Mouse (Mus musculus) effector memory CD4-positive, alpha-beta T cell, adult 5 months (primary cell): Measurements from ENCODE around the gene AA792892. TPM values are rescaled to one million over a fixed set of nuclear protein-coding genes. Genes with fewer than 3 reads are reported as not detected.

Experiments used
- polyA plus RNA-seq: library from polyadenylated mRNA; unstranded; fragments of 100-300 nt; shearing (Covaris generic); gene quantifications from one replicate; pipeline ENCODE4 v1.2.1, GENCODE M21; 2017

The AA792892 gene
- polyA plus RNA-seq = not detected

DNA sequence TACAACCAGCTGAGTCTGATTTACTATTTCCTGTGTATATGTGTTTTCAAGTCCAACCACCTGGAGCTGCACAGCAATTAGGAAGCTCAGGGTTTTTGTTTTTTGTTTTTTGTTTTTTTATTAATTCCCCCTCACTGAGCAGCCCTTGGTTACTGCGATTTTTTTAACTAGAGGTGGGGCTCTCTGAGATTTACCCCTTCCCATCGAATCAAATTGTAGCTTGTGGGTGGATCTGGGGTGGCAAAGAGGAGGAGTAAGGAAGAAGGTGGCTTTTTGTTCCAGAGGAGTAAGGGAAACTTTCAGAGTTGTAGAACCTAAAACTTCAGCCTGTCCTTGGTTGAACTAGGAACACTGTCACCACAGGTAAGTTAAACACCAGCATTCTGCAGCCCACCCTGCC is at the start of gene AA792892:
TSS of gene AA792892 (plus strand) at position 301 of the 400 bp plus-strand sequence.

DNA sequence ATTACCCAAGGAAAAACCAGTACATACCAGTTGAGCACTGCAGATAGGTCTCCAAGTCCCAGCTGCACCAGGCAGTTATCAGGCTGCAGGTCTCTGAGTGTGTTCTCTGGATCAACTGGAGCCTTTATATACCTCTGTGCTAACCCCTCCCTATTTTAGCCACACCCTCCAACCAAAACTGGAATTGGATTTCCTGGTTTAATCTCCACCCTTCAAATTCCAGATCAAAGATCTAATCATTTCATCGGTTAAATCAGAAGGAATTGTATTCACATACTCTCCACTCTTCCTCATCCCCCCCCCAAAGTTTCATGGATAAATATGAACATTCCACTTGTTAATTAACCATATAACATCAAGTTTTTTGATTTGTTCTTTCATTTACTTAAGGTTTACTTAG is 32.9 kb upstream of the AA792892 start, which contains the start of gene A430089I19Rik:
TSS of gene A430089I19Rik (minus strand) at position 101 of the 400 bp plus-strand sequence.

GRCm38 (mm10) chr5:94314135-94314534 is 25.4 kb upstream of the AA792892 start, which contains the start of gene Gm6502:
Gene Gm6502 (plus strand): TSS chr5:94314435.

Other genes starting within 250 kb of the AA792892 start
- gene Gm3106, start 121.7 kb upstream of the AA792892 start, polyA plus RNA-seq = 0.25 TPM
- not detected for gene A430089I19Rik, start 33.0 kb upstream of the AA792892 start, polyA plus RNA-seq
- not detected for gene Gm6502, start 25.3 kb upstream of the AA792892 start, polyA plus RNA-seq
- gene Gm7682, start 106.0 kb downstream of the AA792892 start, polyA plus RNA-seq = not detected
- gene Gm3139, start 186.5 kb downstream of the AA792892 start, polyA plus RNA-seq = 0.69 TPM